Mouse (Mus musculus): ENCODE measurements around the gene Rassf5. TPM values are rescaled to one million over a fixed set of nuclear protein-coding genes. Genes with fewer than 3 reads are reported as not detected.
"Not testable (repeated sequence)": the region's sequence is repeated elsewhere in the genome, so short reads cannot be mapped to it uniquely, and the experiment has no call there.

The Rassf5 gene
- polyA plus RNA-seq, 1 experiment, result 98.8 TPM

- Histone ChIP-seq H3K4me1 (replicated peaks; ENCODE audit: control insufficient read depth, insufficient read depth, low read length) (no peaks in the 10 kb centered on the region), H3K36me3 (ENCODE audit: control insufficient read depth, insufficient read depth, low read length) (peaks cover 65% of the 10 kb centered on the region), H3K27me3 (ENCODE audit: control insufficient read depth, insufficient read depth, low read length) (no peaks in the 10 kb centered on the region), H3K4me3 (ENCODE audit: control insufficient read depth, insufficient read depth, low read length) (no peak overlapping the region), H3K27ac (ENCODE audit: control insufficient read depth, insufficient read depth, low read length) (no peak overlapping the region)
- 93% methylated on average over 12 of the region's 12 CpGs for WGBS
- no peak for TF ChIP-seq POLR2A (IDR thresholded peaks at IDR 0.05; ENCODE audit: control insufficient read depth, extremely low read depth, insufficient read depth, low read length, poor library complexity)
- no peak for TF ChIP-seq CTCF (IDR thresholded peaks at IDR 0.05; ENCODE audit: borderline replicate concordance, control insufficient read depth, extremely low read depth, insufficient read depth, low read length, poor library complexity)
- DNase-seq, result no peak
These were observed 70.7 kb downstream of the Rassf5 start for GRCm38 (mm10) chr1:131174299-131174861.

- 71% methylated on average over 6 of the region's 6 CpGs for WGBS
- peaks cover 64% of the 10 kb centered on the region for H3K36me3 ChIP-seq (ENCODE audit: control insufficient read depth, insufficient read depth, low read length)
- H3K27me3 ChIP-seq (ENCODE audit: control insufficient read depth, insufficient read depth, low read length), result no peaks in the 10 kb centered on the region
- no peak overlapping the region for H3K27ac ChIP-seq (ENCODE audit: control insufficient read depth, insufficient read depth, low read length)
- H3K4me1 ChIP-seq (replicated peaks; ENCODE audit: control insufficient read depth, insufficient read depth, low read length), result no peaks in the 10 kb centered on the region
- DNase-seq, result no peak
- no peak overlapping the region for H3K4me3 ChIP-seq (ENCODE audit: control insufficient read depth, insufficient read depth, low read length)
- TF ChIP-seq CTCF (IDR thresholded peaks at IDR 0.05; ENCODE audit: borderline replicate concordance, control insufficient read depth, extremely low read depth, insufficient read depth, low read length, poor library complexity), result no peak
- no peak for TF ChIP-seq POLR2A (IDR thresholded peaks at IDR 0.05; ENCODE audit: control insufficient read depth, extremely low read depth, insufficient read depth, low read length, poor library complexity)
These were observed 71.2 kb downstream of the Rassf5 start for GRCm38 (mm10) chr1:131173809-131174208.

GRCm38 (mm10) chr1:131173001-131173400 is 72.1 kb downstream of the Rassf5 start:
- TF ChIP-seq CTCF (IDR thresholded peaks at IDR 0.05; ENCODE audit: borderline replicate concordance, control insufficient read depth, extremely low read depth, insufficient read depth, low read length, poor library complexity), result no peak
- TF ChIP-seq POLR2A (IDR thresholded peaks at IDR 0.05; ENCODE audit: control insufficient read depth, extremely low read depth, insufficient read depth, low read length, poor library complexity), result no peak
- 88% methylated on average over 7 of the region's 7 CpGs for WGBS
- no peak overlapping the region for H3K4me3 ChIP-seq (ENCODE audit: control insufficient read depth, insufficient read depth, low read length)
- H3K36me3 ChIP-seq (ENCODE audit: control insufficient read depth, insufficient read depth, low read length), result peaks cover 64% of the 10 kb centered on the region
- no peak for DNase-seq
- no peaks in the 10 kb centered on the region for H3K27me3 ChIP-seq (ENCODE audit: control insufficient read depth, insufficient read depth, low read length)
- H3K27ac ChIP-seq (ENCODE audit: control insufficient read depth, insufficient read depth, low read length), result no peak overlapping the region
- H3K4me1 ChIP-seq (replicated peaks; ENCODE audit: control insufficient read depth, insufficient read depth, low read length), result no peaks in the 10 kb centered on the region

GRCm38 (mm10) chr1:131167612-131168011 is 77.4 kb downstream of the Rassf5 start:
- TF ChIP-seq POLR2A (IDR thresholded peaks at IDR 0.05; ENCODE audit: control insufficient read depth, extremely low read depth, insufficient read depth, low read length, poor library complexity) (no peak), CTCF (IDR thresholded peaks at IDR 0.05; ENCODE audit: borderline replicate concordance, control insufficient read depth, extremely low read depth, insufficient read depth, low read length, poor library complexity) (no peak)
- 97% methylated on average over 10 of the region's 10 CpGs for WGBS
- no peaks in the 10 kb centered on the region for H3K27me3 ChIP-seq (ENCODE audit: control insufficient read depth, insufficient read depth, low read length)
- H3K4me1 ChIP-seq (replicated peaks; ENCODE audit: control insufficient read depth, insufficient read depth, low read length), result no peaks in the 10 kb centered on the region
- H3K4me3 ChIP-seq (ENCODE audit: control insufficient read depth, insufficient read depth, low read length), result no peak overlapping the region
- peaks cover 70% of the 10 kb centered on the region for H3K36me3 ChIP-seq (ENCODE audit: control insufficient read depth, insufficient read depth, low read length)
- no peak for DNase-seq
- H3K27ac ChIP-seq (ENCODE audit: control insufficient read depth, insufficient read depth, low read length), result no peak overlapping the region

- no peak overlapping the region for H3K4me3 ChIP-seq (ENCODE audit: control insufficient read depth, insufficient read depth, low read length)
- no peak for DNase-seq
- H3K4me1 ChIP-seq (replicated peaks; ENCODE audit: control insufficient read depth, insufficient read depth, low read length), result no peaks in the 10 kb centered on the region
- no peak overlapping the region for H3K27ac ChIP-seq (ENCODE audit: control insufficient read depth, insufficient read depth, low read length)
- TF ChIP-seq CTCF (IDR thresholded peaks at IDR 0.05; ENCODE audit: borderline replicate concordance, control insufficient read depth, extremely low read depth, insufficient read depth, low read length, poor library complexity) (no peak), POLR2A (IDR thresholded peaks at IDR 0.05; ENCODE audit: control insufficient read depth, extremely low read depth, insufficient read depth, low read length, poor library complexity) (no peak)
- 93% methylated on average over 6 of the region's 6 CpGs for WGBS
- peaks cover 64% of the 10 kb centered on the region for H3K36me3 ChIP-seq (ENCODE audit: control insufficient read depth, insufficient read depth, low read length)
- no peaks in the 10 kb centered on the region for H3K27me3 ChIP-seq (ENCODE audit: control insufficient read depth, insufficient read depth, low read length)
These were observed 80.6 kb downstream of the Rassf5 start for GRCm38 (mm10) chr1:131164427-131164826.

- Histone ChIP-seq H3K27me3 (ENCODE audit: control insufficient read depth, insufficient read depth, low read length) (no peaks in the 10 kb centered on the region), H3K36me3 (ENCODE audit: control insufficient read depth, insufficient read depth, low read length) (peaks cover 42% of the 10 kb centered on the region), H3K4me3 (ENCODE audit: control insufficient read depth, insufficient read depth, low read length) (no peak overlapping the region), H3K4me1 (replicated peaks; ENCODE audit: control insufficient read depth, insufficient read depth, low read length) (no peaks in the 10 kb centered on the region), H3K27ac (ENCODE audit: control insufficient read depth, insufficient read depth, low read length) (no peak overlapping the region)
- 93% methylated on average over 11 of the region's 11 CpGs for WGBS
- TF ChIP-seq POLR2A (IDR thresholded peaks at IDR 0.05; ENCODE audit: control insufficient read depth, extremely low read depth, insufficient read depth, low read length, poor library complexity) (no peak), CTCF (IDR thresholded peaks at IDR 0.05; ENCODE audit: borderline replicate concordance, control insufficient read depth, extremely low read depth, insufficient read depth, low read length, poor library complexity) (no peak)
- DNase-seq, result no peak
These were observed 84.0 kb downstream of the Rassf5 start for GRCm38 (mm10) chr1:131161091-131161490.

- DNase-seq; H3K27ac ChIP-seq (ENCODE audit: control insufficient read depth, insufficient read depth, low read length); H3K27me3 ChIP-seq (ENCODE audit: control insufficient read depth, insufficient read depth, low read length); H3K4me3 ChIP-seq (ENCODE audit: control insufficient read depth, insufficient read depth, low read length); H3K4me1 ChIP-seq (replicated peaks; ENCODE audit: control insufficient read depth, insufficient read depth, low read length): not testable (repeated sequence)
- WGBS, result 97% methylated on average over 3 of the region's 3 CpGs
- H3K36me3 ChIP-seq (ENCODE audit: control insufficient read depth, insufficient read depth, low read length), result peaks cover 34% of the 10 kb centered on the region
These were observed 85.3 kb downstream of the Rassf5 start for GRCm38 (mm10) chr1:131159573-131160327.
